Mouse (Mus musculus) small intestine, adult 2 months (tissue): ENCODE results near the gene Mrps24. TPM values are rescaled to one million over a fixed set of nuclear protein-coding genes. Genes with fewer than 3 reads are reported as not detected.
A peak's percentile ranks its signal among the peaks of the same experiment; 100 is the strongest.

Source experiments
- H3K27ac ChIP-seq: fragments of 200-500 bp; 2 replicates; pipeline ENCODE4 v1.5.1; 2012; ENCODE audit warnings: low read depth, low read length, control low read depth, inconsistent platforms; ENCODE audit not compliant: insufficient read depth
- H3K27me3 ChIP-seq: fragments of 200-500 bp; 2 replicates; pipeline ENCODE4 v1.6.1; 2012; ENCODE audit warnings: mild to moderate bottlenecking, moderate library complexity, low read length, inconsistent platforms; ENCODE audit not compliant: control insufficient read depth, insufficient read depth
- H3K36me3 ChIP-seq: fragments of 200-500 bp; 2 replicates; pipeline ENCODE4 v1.6.1; 2012; ENCODE audit warnings: mild to moderate bottlenecking, low read length, control low read depth, inconsistent platforms; ENCODE audit not compliant: control insufficient read depth, insufficient read depth
- H3K4me1 ChIP-seq: fragments of 200-500 bp; 2 replicates; pipeline ENCODE4 v1.6.1; 2012; ENCODE audit warnings: low read length, inconsistent platforms, mixed read lengths; ENCODE audit not compliant: control insufficient read depth, insufficient read depth, insufficient read length
- H3K4me3 ChIP-seq: fragments of 200-500 bp; 2 replicates; pipeline ENCODE4 v1.5.1; 2012; ENCODE audit warnings: low read depth, mild to moderate bottlenecking, control low read depth, inconsistent platforms, low read length, moderate library complexity
- CTCF ChIP-seq: fragments of 200-500 bp; IDR thresholded peaks from 2 replicates; pipeline ENCODE4 v1.5.1; 2012; ENCODE audit warnings: low read depth, mild to moderate bottlenecking, control low read depth, inconsistent platforms, low read length, moderate library complexity, mixed read lengths; ENCODE audit not compliant: insufficient replicate concordance, insufficient read length; ENCODE audit errors: extremely low read depth
- POLR2A ChIP-seq: fragments of 200-500 bp; IDR thresholded peaks from 2 replicates; pipeline ENCODE4 v1.6.1; 2012; ENCODE audit warnings: low read depth, mild to moderate bottlenecking, control low read depth, inconsistent platforms, low read length, moderate library complexity
- WGBS: fragments of 180-500 bp; shearing (Covaris S2); methylation state at CpG from one replicate; pipeline ENCODE4 v1.1.7; 2018; 5-methylcytosine and 5-hydroxymethylcytosine counted together
- polyA plus RNA-seq: library from polyadenylated mRNA; depleted of rRNA; stranded (reverse); fragments of >200 nt; gene quantifications from 2 replicates; pipeline ENCODE4 v1.2.3, GENCODE M21; 2012

Mrps24 gene
- polyA plus RNA-seq, 1 experiment = 379 TPM

DNA sequence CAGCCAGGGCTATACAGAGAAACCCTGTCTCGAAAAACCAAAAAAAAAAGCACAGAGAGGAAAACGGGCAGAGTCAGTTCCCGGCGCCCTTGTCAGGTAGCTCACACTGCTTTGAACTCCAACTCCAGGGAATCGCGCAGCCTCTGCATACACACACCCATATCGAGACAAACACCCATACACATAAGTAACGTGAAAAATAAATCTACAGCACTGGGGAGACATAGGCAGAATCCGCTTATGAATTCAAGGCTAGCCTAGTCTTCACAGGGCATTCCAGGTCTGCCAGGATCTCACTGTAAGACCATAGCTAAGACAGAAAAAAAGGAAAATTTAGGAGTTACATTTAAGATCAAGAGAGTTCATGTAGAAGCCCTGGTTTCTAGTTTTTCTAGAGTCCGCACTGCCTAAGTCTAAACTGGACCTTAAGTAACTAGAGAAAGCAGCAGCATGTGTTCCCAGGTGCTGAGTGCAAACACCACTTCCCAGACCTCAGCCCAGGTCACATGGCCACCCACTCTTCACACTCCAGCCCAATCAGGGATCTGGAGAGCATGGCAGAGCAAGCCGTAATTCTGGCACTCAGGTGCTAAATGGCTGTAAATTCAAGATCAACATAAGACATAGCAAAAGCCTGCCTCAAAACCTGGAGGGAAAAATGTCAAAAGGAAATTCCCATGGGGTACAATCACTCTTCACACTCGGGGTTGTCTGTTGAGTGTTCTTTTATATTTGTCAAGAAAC, 3.3 kb upstream of the Mrps24 start:
- no peaks in the 10 kb centered on the region; the same call in 1 of the 2 replicates for H3K4me1 ChIP-seq
- 93% methylated on average over 12 of the region's 12 CpGs for whole genome bisulfite sequencing
- TF ChIP-seq CTCF = no peak
- TF ChIP-seq POLR2A = no peak
- no peak overlapping the region for H3K4me3 ChIP-seq
- no peaks in the 10 kb centered on the region for H3K27me3 ChIP-seq
- no peak overlapping the region for H3K27ac ChIP-seq
- peaks cover 65% of the 10 kb centered on the region for H3K36me3 ChIP-seq

DNA sequence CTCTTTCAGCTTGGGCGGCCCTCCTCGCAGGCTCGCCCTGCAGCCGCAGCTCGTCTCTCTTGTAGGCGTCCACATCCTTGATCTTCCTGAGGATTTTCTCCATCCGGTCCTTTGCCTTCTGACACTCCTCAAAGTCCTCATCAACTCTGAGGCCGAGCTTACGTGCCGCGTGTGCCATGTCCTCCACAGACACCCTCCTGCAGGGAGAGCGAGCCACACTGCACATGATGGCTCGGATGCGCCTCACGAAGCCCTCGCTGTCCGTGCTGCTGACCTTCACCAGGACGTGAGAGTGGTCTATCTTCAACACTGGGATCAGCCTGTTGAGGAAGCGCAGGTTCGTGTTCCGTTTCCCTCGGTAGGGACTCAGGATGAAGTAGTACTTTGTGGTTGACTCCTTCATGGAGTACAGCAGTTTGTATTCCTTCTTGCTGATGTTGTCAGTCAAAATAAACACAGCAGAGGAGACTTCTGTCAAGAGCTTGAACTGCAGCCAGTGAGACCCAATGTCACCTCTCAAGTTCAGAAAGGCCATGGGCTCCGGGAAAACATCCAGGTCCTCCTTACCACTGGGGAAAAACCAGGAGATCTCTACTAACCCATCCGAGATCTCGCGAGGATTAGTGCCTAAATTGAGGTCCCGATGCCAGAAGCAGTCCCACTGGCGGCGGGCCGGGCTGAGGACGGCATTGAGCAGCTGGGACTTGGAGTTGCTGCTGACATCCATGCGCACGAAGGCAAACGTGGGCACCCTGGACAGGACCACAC, 1.6 kb upstream of the Mrps24 start:
- Histone ChIP-seq H3K27me3 (no peaks in the 10 kb centered on the region), H3K4me1 (no peaks in the 10 kb centered on the region; the same call in 1 of the 2 replicates), H3K27ac (no peak overlapping the region), H3K36me3 (peaks cover 57% of the 10 kb centered on the region), H3K4me3 (no peak overlapping the region)
- TF ChIP-seq CTCF = no peak
- no peak for TF ChIP-seq POLR2A
- WGBS = 91% methylated on average over 34 of the region's 34 CpGs

DNA sequence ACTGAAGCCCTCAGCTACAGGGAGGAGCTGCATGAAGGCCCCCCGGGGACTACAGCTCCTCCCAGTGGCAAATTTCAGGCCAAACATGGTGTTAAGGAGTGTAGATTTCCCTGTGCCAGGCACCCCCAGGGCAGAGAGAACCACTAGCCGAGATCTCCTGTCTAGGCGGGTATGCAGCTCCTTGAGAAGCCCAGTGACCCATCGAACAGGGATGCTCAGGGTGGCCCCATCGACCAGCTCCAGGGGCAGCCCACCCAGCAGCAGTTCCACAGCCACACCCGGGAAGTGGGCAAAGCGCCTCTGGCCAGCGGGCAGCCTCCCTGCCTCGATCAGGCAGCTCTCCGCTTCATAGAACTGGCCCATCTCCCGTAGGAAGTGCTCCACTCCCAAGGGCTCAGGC, 766 bp upstream of the Mrps24 start:
- Histone ChIP-seq H3K4me3 (no peak overlapping the region), H3K36me3 (peaks cover 50% of the 10 kb centered on the region), H3K27ac (no peak overlapping the region), H3K4me1 (no peaks in the 10 kb centered on the region; the same call in 1 of the 2 replicates), H3K27me3 (no peaks in the 10 kb centered on the region)
- 90% methylated on average over 11 of the region's 11 CpGs for WGBS
- TF ChIP-seq POLR2A = no peak
- no peak for TF ChIP-seq CTCF

DNA sequence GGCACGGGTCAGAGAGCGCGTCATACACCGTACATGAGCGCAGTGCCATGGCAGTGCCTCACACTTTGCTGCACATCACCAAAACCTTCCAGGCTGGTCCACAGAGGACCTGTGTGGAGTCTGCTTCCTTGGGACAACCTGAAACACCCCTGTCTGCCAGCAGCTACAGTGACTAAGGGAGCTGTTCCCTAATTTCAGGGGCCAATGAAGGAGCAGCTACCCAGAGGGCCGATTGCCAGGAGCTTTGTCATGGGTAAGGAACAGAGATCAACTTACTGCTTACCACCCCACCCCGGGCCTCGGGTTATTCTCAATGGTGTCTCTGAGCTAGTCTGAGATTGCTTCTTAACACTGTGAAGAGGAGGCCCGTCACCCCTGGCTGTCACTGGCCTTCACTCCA, 301 bp downstream of the Mrps24 start:
- Histone ChIP-seq H3K27me3 (no peaks in the 10 kb centered on the region), H3K4me3 (no peak overlapping the region), H3K27ac (no peak overlapping the region), H3K4me1 (no peaks in the 10 kb centered on the region; the same call in 1 of the 2 replicates), H3K36me3 (peaks cover 46% of the 10 kb centered on the region)
- TF ChIP-seq POLR2A (no peak), CTCF (no peak)
- 91% methylated on average over 9 of the region's 9 CpGs for WGBS

DNA sequence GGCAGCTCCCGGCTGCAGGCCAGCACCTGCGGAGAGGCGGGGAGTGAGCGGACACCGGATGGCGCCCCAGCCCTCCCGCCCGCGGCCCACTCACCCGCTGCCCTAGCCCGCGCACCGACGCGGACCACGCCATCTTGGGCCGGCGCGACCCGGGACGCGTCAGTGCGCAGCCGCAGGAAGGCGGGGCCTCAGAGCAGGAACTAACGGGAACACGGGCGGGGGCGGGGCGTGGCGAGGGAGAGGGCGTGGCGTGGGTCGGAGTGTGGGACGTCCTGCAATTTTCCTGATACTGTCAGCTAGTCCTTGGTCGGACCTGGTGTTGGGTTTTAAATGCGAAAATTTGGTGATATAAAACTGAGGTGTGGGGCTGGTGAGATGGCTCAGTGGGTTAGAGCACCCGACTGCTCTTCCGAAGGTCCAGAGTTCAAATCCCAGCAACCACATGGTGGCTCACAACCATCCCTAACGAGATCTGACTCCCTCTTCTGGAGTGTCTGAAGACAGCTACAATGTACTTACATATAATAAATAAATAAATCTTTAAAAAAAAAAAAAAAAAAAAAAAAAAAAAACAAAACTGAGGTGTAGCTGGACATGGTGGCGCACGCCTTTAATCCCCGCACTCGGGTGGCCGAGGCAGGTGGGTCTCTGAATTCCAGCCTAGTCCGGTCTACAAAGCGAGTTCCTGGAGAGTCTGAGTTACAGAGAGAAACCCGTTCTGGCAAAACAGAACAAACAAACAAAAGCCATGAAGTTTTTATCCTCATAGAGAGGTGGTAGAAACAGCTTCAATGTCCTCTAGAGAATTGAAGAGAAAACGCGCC, 7.7 kb downstream of the Mrps24 start:
- Histone ChIP-seq H3K4me3 (peak overlapping the region; percentile 93), H3K27ac (no peak overlapping the region; the same call in 1 of the 2 replicates), H3K27me3 (no peaks in the 10 kb centered on the region), H3K36me3 (peaks cover 11% of the 10 kb centered on the region), H3K4me1 (peaks cover 3% of the 10 kb centered on the region)
- WGBS = 16% methylated on average over 47 of the region's 50 CpGs
- TF ChIP-seq CTCF = peak; percentile 10; the same call in 1 of the 2 replicates
- peak; percentile 85 for TF ChIP-seq POLR2A

DNA sequence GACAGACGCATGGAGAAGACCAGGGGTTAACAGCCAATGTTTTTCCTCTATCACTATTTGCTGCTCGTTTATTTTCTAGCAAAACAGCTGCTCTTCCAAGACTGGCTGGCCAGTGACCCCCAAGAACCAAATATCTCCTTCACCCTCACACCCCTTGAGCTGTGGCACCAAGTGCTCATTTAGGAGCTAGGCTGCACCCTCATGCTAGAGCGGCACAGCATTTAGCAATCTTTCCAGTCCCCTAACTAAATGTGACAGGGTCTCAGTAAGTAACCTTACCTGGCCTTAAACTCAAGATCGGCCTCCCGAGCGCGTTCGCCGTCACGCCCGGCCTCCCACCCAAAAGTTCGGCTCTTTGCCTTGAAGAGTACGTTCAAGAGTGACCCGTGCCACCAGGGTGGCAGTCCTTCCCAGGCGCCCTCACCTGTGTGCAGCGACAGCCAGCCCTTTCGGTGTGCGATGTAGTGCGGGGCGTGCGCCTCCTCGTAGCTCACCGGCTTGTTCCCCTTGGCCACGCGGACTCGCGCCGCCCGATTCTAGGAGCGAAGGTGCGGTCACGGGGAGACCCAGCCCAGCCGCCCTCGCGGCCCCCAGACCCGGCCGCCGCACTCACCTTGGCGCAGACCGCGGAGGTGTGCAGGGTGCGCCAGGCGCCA, 8.5 kb downstream of the Mrps24 start:
- H3K36me3 ChIP-seq = peaks cover 11% of the 10 kb centered on the region
- WGBS = under 1% methylated on average over 43 of the region's 43 CpGs
- peak overlapping the region; percentile 93 for H3K4me3 ChIP-seq
- peaks cover 3% of the 10 kb centered on the region for H3K4me1 ChIP-seq
- H3K27me3 ChIP-seq = no peaks in the 10 kb centered on the region
- TF ChIP-seq POLR2A (no peak), CTCF (no peak)
- peak overlapping the region; percentile 42 for H3K27ac ChIP-seq
